Mouse (Mus musculus): Measurements from ENCODE around the gene Asah2. TPM values are rescaled to one million over a fixed set of nuclear protein-coding genes. Genes with fewer than 3 reads are reported as not detected.
A peak's percentile ranks its signal among the peaks of the same experiment; 100 is the strongest.

The Asah2 gene
- total and polyA plus RNA-seq, 3 experiments, result 13.0 to 25.7 (median 20.5) TPM

GRCm38 (mm10) chr19:31975882-31976281 is 132.1 kb downstream of the Asah2 start:
- no peak for DNase-seq

GRCm38 (mm10) chr19:31971998-31972397 is 136.0 kb downstream of the Asah2 start:
- DNase-seq, result peak; percentile 76

- DNase-seq, result no peak
These were observed 136.6 kb downstream of the Asah2 start for GRCm38 (mm10) chr19:31971405-31971804.

- no peak for DNase-seq
These were observed 140.0 kb downstream of the Asah2 start for GRCm38 (mm10) chr19:31967933-31968532.

GRCm38 (mm10) chr19:31963147-31963546 is 144.9 kb downstream of the Asah2 start:
- DNase-seq, result no peak

GRCm38 (mm10) chr19:31960434-31960833 is 147.6 kb downstream of the Asah2 start:
- no peak for DNase-seq

- DNase-seq, result no peak
These were observed 151.7 kb downstream of the Asah2 start for GRCm38 (mm10) chr19:31956359-31956758.

GRCm38 (mm10) chr19:31954696-31955095 is 153.3 kb downstream of the Asah2 start:
- no peak for DNase-seq

- no peak for DNase-seq
These were observed 153.7 kb downstream of the Asah2 start for GRCm38 (mm10) chr19:31954267-31954666.

- no peak for DNase-seq
These were observed 154.2 kb downstream of the Asah2 start for GRCm38 (mm10) chr19:31953799-31954198.

GRCm38 (mm10) chr19:31950793-31951489 is 157.1 kb downstream of the Asah2 start:
- no peak for DNase-seq

Other genes starting within 250 kb of the Asah2 start
- gene A1cf, start 239.4 kb downstream of the Asah2 start, total RNA-seq (2021), result under 1 TPM in 1 of 2 experiments, not detected in 1; 0.26 TPM
- gene A1cf, start 239.4 kb downstream of the Asah2 start, polyA plus RNA-seq (2012; rRNA removed), result 0.03 TPM in 1 of 2 replicates, not detected in the other

Data from adrenal gland, adult 2 months (tissue).